Mouse (Mus musculus) ES-Bruce4 (cell line): ENCODE measurements around the gene Palb2.

Experiments
- CTCF ChIP-seq: IDR thresholded peaks from one replicate; pipeline ENCODE4 v1.8.1; 2011; ENCODE audit warnings: low read depth, low read length
- EP300 ChIP-seq: IDR thresholded peaks from 2 replicates; pipeline ENCODE4 v1.6.1; 2011; ENCODE audit warnings: low read depth, low read length; ENCODE audit not compliant: insufficient read depth
- POLR2A ChIP-seq: IDR thresholded peaks from one replicate; pipeline ENCODE4 v1.8.1; 2011; ENCODE audit warnings: low read length; ENCODE audit not compliant: insufficient read depth

DNA sequence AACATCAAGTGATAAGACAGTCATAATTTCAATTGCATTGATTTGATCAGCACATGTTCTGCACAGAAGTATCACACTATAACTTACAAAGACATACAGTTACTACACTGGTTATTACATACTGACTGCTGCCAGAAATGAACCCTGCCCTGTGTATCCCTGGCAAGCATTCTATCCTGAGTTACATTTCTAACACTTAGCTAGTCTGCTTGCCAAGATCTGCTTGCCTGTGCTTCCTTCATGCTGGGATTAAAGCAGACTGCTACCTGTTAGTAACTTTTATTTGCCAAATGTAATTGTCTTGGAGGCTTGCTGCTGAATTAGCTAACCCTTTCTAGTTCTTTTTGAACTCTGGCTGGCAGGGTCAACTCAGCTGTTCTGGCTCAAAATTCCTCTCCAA lies 8.2 kb upstream of the Palb2 start:
- no peak for TF ChIP-seq CTCF
- no peak for TF ChIP-seq POLR2A
- TF ChIP-seq EP300, result no peak
